Mouse (Mus musculus): ENCODE results near the gene Stxbp5l. TPM values are rescaled to one million over a fixed set of nuclear protein-coding genes. Genes with fewer than 3 reads are reported as not detected.

Gene Stxbp5l
- 0.16 and 0.29 TPM in 2 replicates for polyA plus RNA-seq (2015; fragmentation: Nextera tagmentation; extraction: Ambion mirVana)

DNA sequence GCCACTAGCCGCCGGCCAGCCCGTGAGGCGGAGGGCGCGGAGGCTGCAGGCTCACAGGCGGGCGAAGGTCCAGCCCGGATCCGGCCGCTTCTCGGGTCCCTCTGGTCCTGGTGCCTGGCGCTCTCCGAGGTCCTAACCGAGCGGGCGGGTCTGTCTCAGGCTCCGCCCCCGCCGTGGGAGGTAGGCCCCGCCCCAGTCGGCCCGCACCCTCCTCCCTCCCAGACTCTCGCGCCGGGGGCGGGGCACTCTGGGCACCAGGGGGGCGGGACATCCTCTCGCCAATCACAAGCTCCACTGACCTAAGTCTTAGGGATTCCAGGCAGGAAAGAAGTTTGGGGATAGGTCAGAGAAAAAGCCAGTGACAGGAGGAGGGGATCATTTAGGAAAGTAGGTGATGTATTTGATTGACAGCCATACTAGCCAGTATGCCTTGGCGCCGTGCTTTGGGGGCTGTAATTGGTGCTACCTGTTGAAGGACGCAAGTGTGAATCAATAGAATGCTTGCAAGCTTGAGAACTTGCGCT, at the start of gene Stxbp5l:
TSS of gene Stxbp5l (minus strand) at position 142 of the 524 bp plus-strand sequence.
- H3K4me1 ChIP-seq, result peaks cover 7% of the 10 kb centered on the region
- no peaks in the 10 kb centered on the region for H3K9me3 ChIP-seq
- peaks cover 17% of the 10 kb centered on the region for H3K27me3 ChIP-seq
- WGBS, result under 1% methylated on average over 27 of the region's 33 CpGs
- peak within 1 kb of the TSS; percentile 40 for H3K4me3 ChIP-seq
- H3K27ac ChIP-seq, result no peak within 1 kb of the TSS
- no peak within 1 kb of the TSS for H3K9ac ChIP-seq
- H3K36me3 ChIP-seq, result no peaks in the 10 kb centered on the region
- peak; percentile 98 for ATAC-seq (ENCODE audit: borderline replicate concordance, extremely low read depth, low FRiP score, low TSS enrichment)
- peak within 1 kb of the TSS; percentile 86 for H3K4me2 ChIP-seq

DNA sequence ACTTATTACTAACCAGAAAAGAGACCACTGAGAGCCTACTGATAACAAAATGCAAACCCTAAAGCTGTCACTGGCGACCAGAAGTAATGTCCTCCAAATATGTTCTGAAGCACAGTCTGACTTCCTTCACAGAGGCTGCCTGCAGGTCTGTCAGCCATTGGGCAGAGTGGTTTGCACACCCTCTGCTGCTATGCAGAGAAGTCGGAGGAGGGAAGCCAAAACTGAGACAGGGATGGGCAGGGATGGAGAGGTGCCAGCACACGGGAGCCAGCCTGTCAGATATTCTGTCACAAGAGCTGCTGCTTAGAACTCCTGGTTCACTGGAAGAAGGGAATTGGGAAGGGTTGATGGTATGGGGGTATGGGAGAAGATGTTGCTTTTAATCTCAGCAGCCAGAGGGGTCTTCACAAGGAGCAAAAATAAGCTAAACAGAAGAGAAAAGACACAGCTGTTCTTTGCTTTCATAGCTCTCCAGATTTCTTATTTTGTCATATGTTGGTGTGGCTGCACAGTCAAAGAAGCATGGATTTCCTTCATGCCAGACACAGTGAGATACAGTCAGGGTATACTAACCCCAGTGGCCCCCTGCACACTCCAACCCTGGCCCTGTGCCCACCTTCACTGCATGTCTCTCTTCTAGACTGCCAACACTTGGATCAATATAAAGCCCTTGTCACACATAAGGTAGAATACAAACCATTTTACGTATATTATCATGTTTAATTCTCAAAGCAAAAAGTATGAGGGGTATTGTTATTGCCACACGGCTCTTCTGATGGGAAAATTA, 48.8 kb upstream of the Stxbp5l start:
- H3K9ac ChIP-seq, result no peak overlapping the region
- no peak overlapping the region for H3K4me3 ChIP-seq
- H3K36me3 ChIP-seq, result no peaks in the 10 kb centered on the region
- H3K4me2 ChIP-seq, result no peak overlapping the region
- ATAC-seq (ENCODE audit: borderline replicate concordance, extremely low read depth, low FRiP score, low TSS enrichment), result peak; percentile 35; the same call in 1 of the 2 replicates
- 35% methylated on average over 5 of the region's 5 CpGs for WGBS
- no peaks in the 10 kb centered on the region for H3K9me3 ChIP-seq
- H3K27me3 ChIP-seq, result no peaks in the 10 kb centered on the region
- H3K27ac ChIP-seq, result no peak overlapping the region
- no peaks in the 10 kb centered on the region for H3K4me1 ChIP-seq

DNA sequence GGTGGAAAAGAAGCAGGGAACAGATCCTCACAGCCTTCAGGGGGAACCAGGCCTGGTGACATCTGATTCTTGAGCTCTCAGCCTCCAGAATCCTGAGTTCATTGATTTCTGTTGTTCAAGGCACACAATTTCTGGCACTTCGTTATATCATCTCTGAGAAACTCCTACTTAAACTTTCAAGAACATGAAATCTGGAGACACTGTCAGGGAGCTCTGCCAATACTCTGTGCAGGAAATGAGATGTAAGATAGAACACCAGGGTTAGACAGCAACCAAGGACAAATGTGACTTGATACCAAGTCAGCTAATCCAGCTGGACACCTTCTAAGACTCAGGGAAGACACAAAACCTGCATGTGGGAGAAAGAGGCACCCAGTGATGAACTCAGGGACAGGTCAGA, 40.7 kb upstream of the Stxbp5l start:
- ATAC-seq (ENCODE audit: borderline replicate concordance, extremely low read depth, low FRiP score, low TSS enrichment), result no peak
- no peak overlapping the region for H3K9ac ChIP-seq

DNA sequence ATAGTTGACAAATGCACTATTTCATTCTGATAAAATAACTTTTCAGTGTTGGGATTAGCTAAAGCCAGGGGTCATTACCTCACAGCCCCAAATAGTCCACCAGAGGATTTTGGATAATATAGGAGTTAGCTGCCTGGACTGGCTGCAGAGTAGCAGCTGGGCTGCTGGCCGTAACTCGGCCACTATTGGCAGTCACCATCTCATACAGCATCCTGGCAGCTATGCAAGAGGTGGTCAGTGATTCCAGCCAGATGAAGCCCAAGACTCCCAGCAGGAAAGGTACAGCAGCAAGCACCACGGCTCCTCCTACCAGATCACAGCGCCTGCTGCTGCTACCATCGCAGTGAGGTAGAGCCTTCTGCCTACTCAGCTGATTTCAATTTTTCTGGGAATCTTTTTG, 38.1 kb upstream of the Stxbp5l start:
- Histone ChIP-seq H3K4me2 (no peak overlapping the region), H3K27me3 (no peaks in the 10 kb centered on the region), H3K9me3 (no peaks in the 10 kb centered on the region), H3K4me3 (no peak overlapping the region), H3K9ac (no peak overlapping the region), H3K27ac (no peak overlapping the region), H3K36me3 (no peaks in the 10 kb centered on the region), H3K4me1 (no peaks in the 10 kb centered on the region)
- ATAC-seq (ENCODE audit: borderline replicate concordance, extremely low read depth, low FRiP score, low TSS enrichment), result no peak
- 66% methylated on average over 5 of the region's 5 CpGs for WGBS

More for the DNA sequence above, 40.7 kb upstream of the Stxbp5l start:
- H3K36me3 ChIP-seq, result no peaks in the 10 kb centered on the region
- no peak overlapping the region for H3K4me2 ChIP-seq
- H3K4me3 ChIP-seq, result no peak overlapping the region
- no peaks in the 10 kb centered on the region for H3K27me3 ChIP-seq
- H3K27ac ChIP-seq, result no peak overlapping the region
- WGBS, result 44% methylated on average over 1 of the region's 1 CpGs
- no peaks in the 10 kb centered on the region for H3K9me3 ChIP-seq
- no peaks in the 10 kb centered on the region for H3K4me1 ChIP-seq

DNA sequence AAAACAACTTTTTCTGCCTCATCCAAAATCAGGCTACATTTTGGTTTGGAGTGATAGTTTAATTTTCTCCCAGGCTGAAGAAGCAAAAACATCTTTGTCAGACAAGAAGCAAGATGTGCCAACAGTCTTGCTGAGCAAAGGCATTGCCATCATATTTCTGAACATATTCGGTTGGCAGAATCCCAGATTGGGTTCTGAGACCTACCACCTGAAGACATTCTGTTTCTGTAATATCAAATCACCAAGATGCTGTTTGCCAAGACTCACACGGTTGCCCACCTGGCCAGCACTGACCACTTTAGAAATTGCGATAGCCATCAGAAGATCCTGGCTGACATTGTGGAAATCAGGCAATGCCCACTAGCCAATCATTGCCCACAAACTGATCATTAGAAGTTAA, 37.1 kb upstream of the Stxbp5l start:
- ATAC-seq (ENCODE audit: borderline replicate concordance, extremely low read depth, low FRiP score, low TSS enrichment), result no peak
- WGBS, result 83% methylated on average over 3 of the region's 3 CpGs
- Histone ChIP-seq H3K4me1 (no peaks in the 10 kb centered on the region), H3K4me2 (no peak overlapping the region), H3K27me3 (no peaks in the 10 kb centered on the region), H3K4me3 (no peak overlapping the region), H3K9ac (no peak overlapping the region), H3K9me3 (no peaks in the 10 kb centered on the region), H3K27ac (no peak overlapping the region), H3K36me3 (no peaks in the 10 kb centered on the region)

DNA sequence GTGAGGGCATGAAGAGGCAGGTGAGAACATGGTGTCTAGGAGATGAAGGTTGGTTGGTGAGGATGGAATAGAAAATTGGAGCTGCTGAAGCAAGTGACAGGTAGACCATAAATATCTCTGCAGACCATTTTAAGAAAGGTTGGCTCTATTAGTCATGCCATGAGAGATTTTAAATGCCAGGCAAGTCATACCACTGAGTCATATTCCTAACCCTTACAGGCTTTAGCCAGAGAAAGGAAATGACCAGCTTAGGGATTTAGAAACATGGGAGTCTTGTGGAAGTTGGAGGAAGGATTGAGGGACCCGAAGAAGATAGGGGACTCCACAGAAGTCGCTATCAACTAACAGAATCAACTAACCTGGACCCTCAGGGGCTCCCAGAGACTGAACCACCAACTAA, 35.8 kb upstream of the Stxbp5l start:
- no peaks in the 10 kb centered on the region for H3K36me3 ChIP-seq
- ATAC-seq (ENCODE audit: borderline replicate concordance, extremely low read depth, low FRiP score, low TSS enrichment), result no peak
- H3K9me3 ChIP-seq, result no peaks in the 10 kb centered on the region
- H3K9ac ChIP-seq, result no peak overlapping the region
- H3K4me1 ChIP-seq, result no peaks in the 10 kb centered on the region
- H3K27me3 ChIP-seq, result no peaks in the 10 kb centered on the region
- no peak overlapping the region for H3K4me2 ChIP-seq
- WGBS, result 85% methylated on average over 2 of the region's 2 CpGs
- H3K27ac ChIP-seq, result no peak overlapping the region
- no peak overlapping the region for H3K4me3 ChIP-seq

DNA sequence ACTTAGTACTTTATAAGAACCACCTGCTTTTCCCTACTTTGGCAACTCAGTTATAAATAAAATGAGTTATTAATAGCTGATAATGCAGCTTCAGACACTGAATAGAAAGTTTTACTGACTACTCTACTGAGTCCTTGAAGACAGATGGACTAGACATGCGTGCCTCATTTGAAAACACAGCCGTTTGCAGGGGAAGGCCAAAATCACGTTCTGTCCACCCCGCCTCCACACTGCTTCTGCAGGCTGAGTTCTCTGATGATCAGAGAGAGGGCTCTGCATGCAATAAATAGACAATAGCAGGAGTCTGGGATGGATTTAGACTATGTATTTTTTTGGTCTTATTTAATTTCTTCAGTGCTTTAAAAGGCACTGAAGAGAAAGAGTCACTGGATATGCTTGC, 20.8 kb upstream of the Stxbp5l start:
- Histone ChIP-seq H3K27me3 (no peaks in the 10 kb centered on the region), H3K4me2 (no peak overlapping the region), H3K9ac (no peak overlapping the region), H3K4me3 (no peak overlapping the region), H3K9me3 (no peaks in the 10 kb centered on the region), H3K36me3 (no peaks in the 10 kb centered on the region), H3K27ac (no peak overlapping the region), H3K4me1 (no peaks in the 10 kb centered on the region)
- WGBS, result 55% methylated on average over 4 of the region's 4 CpGs
- ATAC-seq (ENCODE audit: borderline replicate concordance, extremely low read depth, low FRiP score, low TSS enrichment), result no peak

DNA sequence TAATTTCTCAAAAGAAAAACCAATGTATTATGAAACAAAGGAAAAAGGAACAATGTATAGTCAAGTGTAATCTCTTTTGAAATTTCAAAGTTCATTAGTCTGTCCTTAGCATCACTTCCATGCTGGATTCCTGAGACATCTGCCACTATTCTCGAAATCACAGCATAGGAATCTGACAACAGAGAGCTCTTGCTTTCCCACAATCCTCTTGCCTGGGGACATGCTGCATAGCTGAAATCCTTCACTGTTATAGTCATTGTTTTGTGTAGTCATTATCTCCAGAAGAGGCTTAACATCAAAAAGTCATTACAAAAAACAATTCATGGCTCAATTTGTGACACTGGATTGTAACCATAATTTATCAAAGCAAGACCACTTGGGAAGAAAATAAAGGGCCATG, 20.2 kb upstream of the Stxbp5l start:
- Histone ChIP-seq H3K27me3 (no peaks in the 10 kb centered on the region), H3K9me3 (no peaks in the 10 kb centered on the region), H3K27ac (no peak overlapping the region), H3K4me3 (no peak overlapping the region), H3K4me1 (no peaks in the 10 kb centered on the region), H3K9ac (no peak overlapping the region), H3K36me3 (no peaks in the 10 kb centered on the region), H3K4me2 (no peak overlapping the region)
- 47% methylated on average over 1 of the region's 1 CpGs for WGBS
- ATAC-seq (ENCODE audit: borderline replicate concordance, extremely low read depth, low FRiP score, low TSS enrichment), result no peak

DNA sequence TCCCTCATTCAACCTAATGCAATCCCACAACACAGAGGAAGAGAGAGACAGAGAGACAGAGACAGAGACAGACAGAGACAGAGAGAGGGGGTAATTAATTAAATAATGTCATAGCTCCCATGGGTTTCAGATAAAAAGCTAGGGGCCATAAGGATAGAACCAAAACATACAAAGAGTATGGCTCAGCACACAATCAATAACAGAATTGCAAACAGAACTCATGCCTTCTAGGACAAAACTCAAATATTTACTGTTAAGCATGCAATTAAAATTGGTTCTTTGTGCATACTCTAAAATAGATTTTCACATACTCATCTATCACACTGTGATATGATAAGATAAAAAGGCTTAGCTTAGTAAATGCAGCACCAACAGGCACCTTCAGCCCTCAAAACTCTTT, 5.2 kb upstream of the Stxbp5l start:
- Histone ChIP-seq H3K9me3 (no peaks in the 10 kb centered on the region), H3K27ac (no peak overlapping the region), H3K4me1 (no peaks in the 10 kb centered on the region), H3K9ac (no peak overlapping the region), H3K4me3 (no peak overlapping the region), H3K36me3 (no peaks in the 10 kb centered on the region), H3K4me2 (no peak overlapping the region), H3K27me3 (no peaks in the 10 kb centered on the region)
- no peak for ATAC-seq (ENCODE audit: borderline replicate concordance, extremely low read depth, low FRiP score, low TSS enrichment)

DNA sequence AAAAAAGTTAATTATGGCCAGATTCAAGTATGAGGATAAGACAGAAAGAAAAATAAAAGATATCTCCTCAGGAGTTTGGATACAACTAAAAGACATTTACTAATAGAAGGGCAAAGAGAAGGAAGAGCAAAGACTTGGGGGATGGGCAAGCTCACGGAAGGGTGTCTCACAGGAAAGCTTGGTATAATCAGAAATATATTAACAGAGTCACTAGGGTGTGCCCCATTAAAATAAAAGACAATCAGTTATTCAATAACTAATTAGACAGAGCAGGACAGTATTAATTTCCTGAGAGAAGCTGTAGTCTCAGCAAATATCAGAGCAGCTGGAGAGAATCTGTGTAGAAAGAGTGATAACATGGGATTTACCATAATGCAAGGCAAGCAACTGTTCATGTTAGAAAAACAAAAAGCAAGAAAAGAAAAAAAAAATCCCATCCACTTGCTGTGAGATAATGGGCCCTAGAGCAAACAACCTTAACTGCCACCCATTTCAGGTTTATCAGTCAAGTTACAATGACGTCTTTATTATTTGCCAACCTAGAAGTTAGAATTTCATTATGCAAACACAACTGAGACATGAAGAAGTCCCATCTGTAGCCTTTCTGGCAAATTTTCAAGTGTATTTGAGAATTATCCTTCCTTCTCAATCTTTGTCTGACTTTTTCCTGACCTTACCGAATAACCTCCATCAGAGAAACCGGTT, 4.6 kb upstream of the Stxbp5l start:
- peaks cover 1% of the 10 kb centered on the region for H3K4me1 ChIP-seq
- WGBS, result 42% methylated on average over 4 of the region's 4 CpGs
- no peak overlapping the region for H3K27ac ChIP-seq
- no peak overlapping the region for H3K4me2 ChIP-seq
- H3K27me3 ChIP-seq, result peaks cover under 1% of the 10 kb centered on the region; the same call in 1 of the 2 replicates
- H3K9ac ChIP-seq, result no peak overlapping the region
- H3K9me3 ChIP-seq, result no peaks in the 10 kb centered on the region
- ATAC-seq (ENCODE audit: borderline replicate concordance, extremely low read depth, low FRiP score, low TSS enrichment), result no peak
- no peaks in the 10 kb centered on the region for H3K36me3 ChIP-seq
- H3K4me3 ChIP-seq, result no peak overlapping the region

DNA sequence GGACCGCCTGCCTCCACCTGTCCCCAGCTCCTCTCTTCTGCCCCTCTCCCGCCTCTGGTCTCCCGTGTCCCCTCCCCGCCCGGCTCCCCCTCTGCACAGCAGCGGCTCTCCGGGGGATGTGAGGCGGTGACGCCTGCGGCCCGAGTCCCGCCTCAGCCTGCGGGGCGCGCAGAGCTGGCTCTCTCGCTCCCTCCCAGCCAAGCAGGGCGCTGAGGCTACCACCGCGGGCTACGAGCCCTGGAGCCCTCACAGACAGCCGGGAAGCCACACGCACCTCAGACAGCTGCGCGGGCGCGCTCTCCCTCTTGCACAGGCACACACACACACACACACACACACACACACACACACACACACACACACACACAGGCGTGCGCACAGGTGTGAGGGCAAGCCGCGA, 393 bp downstream of the Stxbp5l start:
- H3K27ac ChIP-seq, result no peak overlapping the region
- peaks cover 7% of the 10 kb centered on the region for H3K4me1 ChIP-seq
- peaks cover 17% of the 10 kb centered on the region for H3K27me3 ChIP-seq
- H3K9me3 ChIP-seq, result no peaks in the 10 kb centered on the region
- H3K36me3 ChIP-seq, result no peaks in the 10 kb centered on the region
- ATAC-seq (ENCODE audit: borderline replicate concordance, extremely low read depth, low FRiP score, low TSS enrichment), result peak; percentile 73
- peak overlapping the region; percentile 86 for H3K4me2 ChIP-seq
- no peak overlapping the region for H3K9ac ChIP-seq
- H3K4me3 ChIP-seq, result peak overlapping the region; percentile 40
- under 1% methylated on average over 29 of the region's 30 CpGs for WGBS

DNA sequence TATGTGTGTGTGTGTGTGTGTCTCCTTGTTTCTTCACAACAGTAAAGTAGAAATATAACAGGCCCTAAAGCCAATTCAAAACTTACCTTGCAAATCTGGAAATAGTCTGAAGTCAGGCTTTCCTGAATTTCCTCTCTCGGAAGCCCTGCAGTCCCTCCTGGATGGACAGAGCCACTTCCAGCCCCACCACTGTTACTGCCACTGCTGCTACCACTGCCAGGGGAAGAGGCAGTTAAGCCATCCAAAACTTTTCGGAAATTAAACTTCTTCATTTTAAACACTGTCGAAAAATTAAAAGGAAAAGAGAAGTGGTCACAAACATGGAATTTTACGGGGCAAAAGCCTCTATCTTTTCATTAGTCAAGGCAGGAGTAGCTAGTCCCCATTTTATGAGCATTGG, 1.3 kb downstream of the Stxbp5l start:
- Histone ChIP-seq H3K9ac (no peak overlapping the region), H3K27me3 (peaks cover 17% of the 10 kb centered on the region), H3K36me3 (no peaks in the 10 kb centered on the region), H3K4me2 (no peak overlapping the region), H3K4me3 (no peak overlapping the region), H3K9me3 (no peaks in the 10 kb centered on the region), H3K27ac (no peak overlapping the region), H3K4me1 (peaks cover 7% of the 10 kb centered on the region)
- 44% methylated on average over 4 of the region's 4 CpGs for WGBS
- ATAC-seq (ENCODE audit: borderline replicate concordance, extremely low read depth, low FRiP score, low TSS enrichment), result no peak

All from lung, embryonic 15.5 days (tissue).